Mouse (Mus musculus) CH12.LX (cell line): ENCODE measurements around the gene Usp47. TPM values are rescaled to one million over a fixed set of nuclear protein-coding genes. Genes with fewer than 3 reads are reported as not detected.

Experiments used
- DNase-seq: peaks from one replicate; pipeline ENCODE4 v3.0.0-alpha.2; 2013; ENCODE audit errors: extremely low read depth
- H3K27ac ChIP-seq: 2 replicates; pipeline ENCODE4 v1.5.1; 2012; ENCODE audit warnings: low read depth, mild to moderate bottlenecking, control low read depth, moderate library complexity; ENCODE audit not compliant: insufficient read depth
- H3K27me3 ChIP-seq: replicated peaks from 2 replicates; pipeline ENCODE3; 2012; ENCODE audit warnings: inconsistent platforms
- H3K36me3 ChIP-seq, 2 experiments: replicated peaks in 1 of 2; 2 replicates each; pipeline versions ENCODE3 to v1.6.1; 2012; ENCODE audit warnings: inconsistent platforms in 1 of 2, low read length in 1 of 2, mild to moderate bottlenecking in 1 of 2, mixed read lengths in 1 of 2, moderate library complexity in 1 of 2; ENCODE audit not compliant: control insufficient read depth in 1 of 2, insufficient read depth in 1 of 2
- H3K4me1 ChIP-seq, 2 experiments: 2 replicates each; pipeline ENCODE4 v1.6.1; 2012; ENCODE audit warnings: inconsistent platforms in 1 of 2, moderate library complexity in 1 of 2; ENCODE audit not compliant: insufficient read depth in 2 of 2, control insufficient read depth in 1 of 2
- H3K4me2 ChIP-seq: 2 replicates; pipeline ENCODE4 v1.6.1; 2012; ENCODE audit warnings: low read depth, mild to moderate bottlenecking, control low read depth; ENCODE audit not compliant: poor library complexity, insufficient read depth, severe bottlenecking
- H3K4me3 ChIP-seq, 3 experiments: fragments of 150-350 bp in 1 of 3; sonication (generic) in 1 of 3; replicated peaks in 1 of 3; 2 replicates each; pipeline versions ENCODE3 to v1.5.1; 2011 to 2012; ENCODE audit warnings: low read depth in 2 of 3, low read length in 2 of 3, mild to moderate bottlenecking in 2 of 3, moderate library complexity in 2 of 3, control low read depth in 1 of 3, improper control_type of control experiment in 1 of 3, inconsistent platforms in 1 of 3, mixed read lengths in 1 of 3; ENCODE audit not compliant: poor library complexity in 1 of 3
- H3K79me2 ChIP-seq: replicated peaks from 2 replicates; pipeline ENCODE4 v1.6.1; 2012; ENCODE audit warnings: mild to moderate bottlenecking, moderate library complexity; ENCODE audit not compliant: control insufficient read depth, poor library complexity, insufficient read depth, severe bottlenecking; ENCODE audit errors: extremely low read depth
- H3K9ac ChIP-seq: 2 replicates; pipeline ENCODE4 v1.6.1; 2012; ENCODE audit warnings: low read depth, mild to moderate bottlenecking, control low read depth, moderate library complexity; ENCODE audit not compliant: insufficient read depth
- H3K9me3 ChIP-seq: replicated peaks from 2 replicates; pipeline ENCODE3; 2012; ENCODE audit warnings: low read length, inconsistent platforms, mixed read lengths
- BHLHE40 ChIP-seq: IDR thresholded peaks from 2 replicates; pipeline ENCODE4 v1.6.1; 2011; ENCODE audit warnings: mild to moderate bottlenecking, low read depth, low read length, improper control_type of control experiment
- CHD1 ChIP-seq: IDR thresholded peaks from 2 replicates; pipeline ENCODE4 v1.6.1; 2012; ENCODE audit warnings: low read depth, low read length, improper control_type of control experiment, inconsistent platforms
- CHD2 ChIP-seq: IDR thresholded peaks from 2 replicates; pipeline ENCODE4 v1.6.1; 2011; ENCODE audit warnings: low read length, improper control_type of control experiment
- CTCF ChIP-seq, 2 experiments: IDR thresholded peaks in 1 of 2; conservative IDR thresholded peaks in 1 of 2; 2 replicates each; pipeline ENCODE4 v1.5.1; 2011 to 2012; ENCODE audit warnings: low read depth in 2 of 2, low read length in 2 of 2, improper control_type of control experiment in 1 of 2, inconsistent platforms in 1 of 2, mild to moderate bottlenecking in 1 of 2, moderate library complexity in 1 of 2
- E2F4 ChIP-seq: IDR thresholded peaks from 2 replicates; pipeline ENCODE4 v1.6.1; 2011; ENCODE audit warnings: low read depth, low read length, improper control_type of control experiment; ENCODE audit not compliant: insufficient replicate concordance
- ELF1 ChIP-seq: IDR thresholded peaks from 2 replicates; pipeline ENCODE4 v1.6.1; 2014; ENCODE audit warnings: low read depth, mild to moderate bottlenecking, inconsistent platforms, low read length, improper control_type of control experiment
- EP300 ChIP-seq: IDR thresholded peaks from 2 replicates; pipeline ENCODE4 v1.6.1; 2011; ENCODE audit warnings: low read length, improper control_type of control experiment
- ETS1 ChIP-seq: conservative IDR thresholded peaks from 2 replicates; pipeline ENCODE4 v1.6.1; 2012; ENCODE audit warnings: low read depth, mild to moderate bottlenecking, inconsistent platforms, low read length, improper control_type of control experiment, moderate library complexity
- GABPA ChIP-seq: IDR thresholded peaks from 2 replicates; pipeline ENCODE4 v1.6.1; 2012; ENCODE audit warnings: low read depth, low read length, improper control_type of control experiment, inconsistent platforms; ENCODE audit not compliant: insufficient replicate concordance
- HCFC1 ChIP-seq: IDR thresholded peaks from 2 replicates; pipeline ENCODE4 v1.6.1; 2012; ENCODE audit warnings: low read depth, mild to moderate bottlenecking, inconsistent platforms, low read length, improper control_type of control experiment
- IRF4 ChIP-seq: IDR thresholded peaks from 2 replicates; pipeline ENCODE4 v1.6.1; 2014; ENCODE audit warnings: low read depth, mild to moderate bottlenecking, inconsistent platforms, low read length, improper control_type of control experiment
- JUN ChIP-seq: IDR thresholded peaks from 2 replicates; pipeline ENCODE4 v1.6.1; 2011; ENCODE audit warnings: low read depth, mild to moderate bottlenecking, low read length, improper control_type of control experiment, moderate library complexity; ENCODE audit not compliant: insufficient read depth
- JUND ChIP-seq: conservative IDR thresholded peaks from 2 replicates; pipeline ENCODE4 v1.6.1; 2011; ENCODE audit warnings: low read depth, low read length, improper control_type of control experiment
- KAT2A ChIP-seq: IDR thresholded peaks from 2 replicates; pipeline ENCODE4 v1.6.1; 2012; ENCODE audit warnings: low read length, improper control_type of control experiment, inconsistent platforms; ENCODE audit not compliant: insufficient replicate concordance
- MAFK ChIP-seq: IDR thresholded peaks from 2 replicates; pipeline ENCODE4 v1.6.1; 2011; ENCODE audit warnings: low read length, improper control_type of control experiment; ENCODE audit not compliant: insufficient replicate concordance
- MAX ChIP-seq: IDR thresholded peaks from 2 replicates; pipeline ENCODE4 v1.6.1; 2011; ENCODE audit warnings: low read length, improper control_type of control experiment
- MAZ ChIP-seq: IDR thresholded peaks from 2 replicates; pipeline ENCODE4 v1.6.1; 2012; ENCODE audit warnings: low read depth, mild to moderate bottlenecking, inconsistent platforms, low read length, improper control_type of control experiment, moderate library complexity
- MEF2A ChIP-seq: IDR thresholded peaks from 2 replicates; pipeline ENCODE4 v1.6.1; 2014; ENCODE audit warnings: low read depth, mild to moderate bottlenecking, inconsistent platforms, low read length, improper control_type of control experiment, borderline replicate concordance
- MXI1 ChIP-seq: IDR thresholded peaks from 2 replicates; pipeline ENCODE4 v1.6.1; 2011; ENCODE audit warnings: mild to moderate bottlenecking, low read depth, low read length, improper control_type of control experiment
- MYC ChIP-seq: IDR thresholded peaks from 2 replicates; pipeline ENCODE4 v1.6.1; 2011; ENCODE audit warnings: low read depth, mild to moderate bottlenecking, improper control_type of control experiment, low read length
- NELFE ChIP-seq: IDR thresholded peaks from 2 replicates; pipeline ENCODE4 v1.6.1; 2011; ENCODE audit warnings: low read depth, low read length, improper control_type of control experiment
- NRF1 ChIP-seq: IDR thresholded peaks from 2 replicates; pipeline ENCODE4 v1.6.1; 2014; ENCODE audit warnings: low read depth, mild to moderate bottlenecking, inconsistent platforms, low read length, improper control_type of control experiment, moderate library complexity
- PAX5 ChIP-seq: IDR thresholded peaks from 2 replicates; pipeline ENCODE4 v1.6.1; 2012; ENCODE audit warnings: low read length, inconsistent platforms, mixed read lengths
- POLR2A ChIP-seq: IDR thresholded peaks from 2 replicates; pipeline ENCODE4 v1.6.1; 2011; ENCODE audit warnings: low read depth, mild to moderate bottlenecking, improper control_type of control experiment, low read length
- POLR2AphosphoS2 ChIP-seq: IDR thresholded peaks from 2 replicates; pipeline ENCODE4 v1.6.1; 2011; ENCODE audit warnings: low read depth, low read length, improper control_type of control experiment
- RAD21 ChIP-seq: IDR thresholded peaks from 2 replicates; pipeline ENCODE4 v1.6.1; 2011; ENCODE audit warnings: low read depth, mild to moderate bottlenecking, low read length, improper control_type of control experiment, moderate library complexity
- RCOR1 ChIP-seq: conservative IDR thresholded peaks from 2 replicates; pipeline ENCODE4 v1.6.1; 2012; ENCODE audit warnings: low read depth, mild to moderate bottlenecking, inconsistent platforms, low read length, improper control_type of control experiment
- SIN3A ChIP-seq: IDR thresholded peaks from 2 replicates; pipeline ENCODE4 v1.6.1; 2012; ENCODE audit warnings: low read length, improper control_type of control experiment, inconsistent platforms
- SMC3 ChIP-seq: IDR thresholded peaks from 2 replicates; pipeline ENCODE4 v1.6.1; 2011; ENCODE audit warnings: low read depth, low read length, improper control_type of control experiment
- TBP ChIP-seq: conservative IDR thresholded peaks from 2 replicates; pipeline ENCODE4 v1.6.1; 2011; ENCODE audit warnings: low read depth, low read length, improper control_type of control experiment
- TCF12 ChIP-seq: IDR thresholded peaks from 2 replicates; pipeline ENCODE4 v1.6.1; 2014; ENCODE audit warnings: low read depth, mild to moderate bottlenecking, inconsistent platforms, low read length, improper control_type of control experiment
- UBTF ChIP-seq: IDR thresholded peaks from 2 replicates; pipeline ENCODE4 v1.6.1; 2012; ENCODE audit warnings: low read depth, mild to moderate bottlenecking, inconsistent platforms, low read length, improper control_type of control experiment, moderate library complexity
- USF1 ChIP-seq: IDR thresholded peaks from 2 replicates; pipeline ENCODE4 v1.6.1; 2014; ENCODE audit warnings: low read depth, mild to moderate bottlenecking, inconsistent platforms, low read length, improper control_type of control experiment
- USF2 ChIP-seq: conservative IDR thresholded peaks from 2 replicates; pipeline ENCODE4 v1.6.1; 2011; ENCODE audit warnings: low read depth, low read length, improper control_type of control experiment
- ZC3H11A ChIP-seq: IDR thresholded peaks from 2 replicates; pipeline ENCODE4 v1.6.1; 2012; ENCODE audit warnings: low read depth, mild to moderate bottlenecking, inconsistent platforms, low read length, improper control_type of control experiment
- ZKSCAN1 ChIP-seq: IDR thresholded peaks from 2 replicates; pipeline ENCODE4 v1.6.1; 2012; ENCODE audit warnings: low read depth, inconsistent platforms, low read length, improper control_type of control experiment, borderline replicate concordance
- ZMIZ1 ChIP-seq: IDR thresholded peaks from 2 replicates; pipeline ENCODE4 v1.6.1; 2012; ENCODE audit warnings: low read depth, mild to moderate bottlenecking, inconsistent platforms, low read length, improper control_type of control experiment
- ZNF384 ChIP-seq: IDR thresholded peaks from 2 replicates; pipeline ENCODE4 v1.6.1; 2012; ENCODE audit warnings: low read depth, low read length, improper control_type of control experiment, inconsistent platforms
- dilution Hi-C: fragments of 300-500 bp; cut with MboI; formaldehyde crosslinking; loops from 2 replicates; pipeline ENCODE4 v1.14.3; 2020; ENCODE audit warnings: low sequenced_read_pairs; ENCODE audit not compliant: extremely low pct_unique_long_range_greater_than_20kb, extremely low pct_ligation_motif_present
- in situ Hi-C: fragments of 300-500 bp; cut with MboI; formaldehyde crosslinking; loops from 3 replicates; pipeline ENCODE4 v1.14.3; 2019; ENCODE audit warnings: low sequenced_read_pairs, low pct_ligation_motif_present, low pct_unique_long_range_greater_than_20kb, mixed read lengths
- polyA plus RNA-seq: library from polyadenylated mRNA; unstranded; fragments of >175 nt; gene quantifications from 2 replicates; pipeline ENCODE4 v1.2.1, GENCODE M21; 2012; ENCODE audit warnings: low read depth; ENCODE audit not compliant: insufficient read length
- total RNA-seq, 2 experiments: library from RNA; depleted of rRNA; stranded (reverse); fragments of 300-350 nt in 1 of 2; fragments of >200 nt in 1 of 2; gene quantifications; 2 replicates each; pipeline ENCODE4 v1.2.3; 2012 to 2014

Usp47 gene
- total and polyA plus RNA-seq, 3 experiments = 35.0 to 36.8 (median 35.8) TPM

DNA sequence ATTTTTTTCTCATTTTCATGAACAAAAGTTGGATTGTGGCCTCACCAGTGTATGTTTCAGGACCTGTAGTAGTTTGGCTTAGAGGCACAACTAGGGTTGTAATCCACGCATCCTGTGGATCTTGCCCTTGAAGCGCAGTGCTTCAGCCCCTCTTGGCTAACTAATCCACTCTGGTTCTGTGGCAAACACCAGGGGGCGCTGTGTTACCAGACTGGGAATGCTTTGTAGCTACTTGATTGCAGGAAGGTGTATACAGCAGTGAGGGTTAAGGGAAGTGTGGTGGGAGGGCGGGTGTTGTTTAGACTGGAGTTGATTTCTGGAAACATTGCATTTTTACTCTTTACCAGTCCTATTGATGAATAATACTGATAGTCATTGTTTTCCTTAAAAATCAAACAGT lies 61.8 kb downstream of the Usp47 start:
- in situ Hi-C loops (loop anchor here (10.0 kb wide), 2 partner anchors 100 to 290 kb away; no protein-coding TSS in a partner anchor), dilution Hi-C loops (no loop called here)
- peaks cover 23 to 68% of the 10 kb centered on the region in 2 experiments for H3K36me3 ChIP-seq

DNA sequence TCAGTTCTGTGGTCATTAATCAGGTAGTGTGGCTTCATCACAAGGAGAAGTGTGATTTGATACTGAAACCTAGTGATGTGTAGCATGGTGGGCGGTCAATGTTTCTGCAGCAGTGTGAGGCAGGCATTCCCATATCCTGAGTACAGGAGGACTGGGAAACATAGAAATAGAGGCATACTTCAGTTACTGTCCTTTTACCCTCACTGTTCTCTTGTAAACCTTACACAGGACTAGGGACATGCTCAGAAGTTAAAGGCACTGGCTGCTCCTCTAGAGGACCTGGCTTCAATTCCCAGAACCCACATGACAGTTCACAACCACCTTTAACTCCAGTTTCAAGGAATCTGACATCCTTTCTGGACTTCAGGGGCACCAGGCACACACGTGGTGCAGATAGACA lies 62.9 kb downstream of the Usp47 start:
- H3K27ac ChIP-seq = no peak overlapping the region
- in situ Hi-C loops = loop anchor here (10.0 kb wide), 2 partner anchors 99 to 289 kb away; no protein-coding TSS in a partner anchor
- no peak for TF ChIP-seq ETS1
- no peak for TF ChIP-seq TBP
- no peak for TF ChIP-seq POLR2AphosphoS2
- no peak for TF ChIP-seq UBTF
- TF ChIP-seq MYC = no peak
- TF ChIP-seq, all 38 proteins: peak for 0
- no peak overlapping the region for H3K4me2 ChIP-seq
- H3K36me3 ChIP-seq = peaks cover 29 to 70% of the 10 kb centered on the region in 2 experiments
- dilution Hi-C loops = no loop called here
- H3K4me3 ChIP-seq = no peak overlapping the region
- H3K4me1 ChIP-seq = no peaks in the 10 kb centered on the region
- DNase-seq = no peak
- no peaks in the 10 kb centered on the region for H3K27me3 ChIP-seq
- no peaks in the 10 kb centered on the region for H3K9me3 ChIP-seq
- no peak overlapping the region for H3K9ac ChIP-seq
- H3K79me2 ChIP-seq = no peaks in the 10 kb centered on the region

More for the DNA sequence above, 61.8 kb downstream of the Usp47 start:
- Histone ChIP-seq H3K79me2 (no peaks in the 10 kb centered on the region), H3K27ac (no peak overlapping the region), H3K9me3 (no peaks in the 10 kb centered on the region), H3K9ac (no peak overlapping the region), H3K27me3 (no peaks in the 10 kb centered on the region), H3K4me2 (no peak overlapping the region), H3K4me3 (no peak overlapping the region), H3K4me1 (no peaks in the 10 kb centered on the region)
- DNase-seq = peak; percentile 82
- TF ChIP-seq ETS1 (no peak), IRF4 (peak; percentile 56), JUND (no peak), JUN (no peak), MAZ (no peak), MAX (no peak), PAX5 (no peak), E2F4 (no peak), ZKSCAN1 (no peak), MEF2A (no peak), MYC (no peak), KAT2A (no peak), NELFE (no peak), MAFK (no peak), RAD21 (peak; percentile 87), USF1 (no peak), EP300 (no peak), HCFC1 (no peak), CTCF (conservative IDR thresholded peaks at IDR 0.05 in 1 of 2, IDR thresholded peaks at IDR 0.05 in 1 of 2; ENCODE audit: low read depth in 2 of 2, low read length in 2 of 2) (peak; percentile 65 to 95; a peak in 3 of 4 replicates), CHD1 (no peak), NRF1 (no peak), RCOR1 (no peak), BHLHE40 (no peak), GABPA (no peak), POLR2AphosphoS2 (no peak), SIN3A (no peak), MXI1 (no peak), SMC3 (peak; percentile 96), ELF1 (no peak), POLR2A (no peak), CHD2 (no peak), TBP (no peak), TCF12 (no peak), ZNF384 (no peak), UBTF (no peak), ZMIZ1 (no peak), USF2 (no peak), ZC3H11A (peak; percentile 70)
